Mouse (Mus musculus) embryonic facial prominence, embryonic 14.5 days (tissue): ENCODE results near the gene Afap1l2. TPM values are rescaled to one million over a fixed set of nuclear protein-coding genes. Genes with fewer than 3 reads are reported as not detected.

Experiments
- ATAC-seq: fragments of 200-750 bp; cut with Nextera tagmentation; 2 replicates; pipeline ENCODE4 v1.8.0; 2017; ENCODE audit warnings: low read depth, moderate number of reproducible peaks, moderate TSS enrichment
- DNase-seq: peaks from one replicate; pipeline ENCODE4 v3.0.0-alpha.2; 2015; ENCODE audit warnings: low spot score
- H3K27ac ChIP-seq: fragments of 300-500 bp; sonication (generic); replicated peaks from 2 replicates; pipeline ENCODE4 v1.5.1; 2014; ENCODE audit warnings: low read depth, mild to moderate bottlenecking, low read length, moderate library complexity
- H3K27me3 ChIP-seq: fragments of 300-500 bp; sonication (generic); replicated peaks from 2 replicates; pipeline ENCODE4 v1.6.1; 2014; ENCODE audit warnings: low read length; ENCODE audit not compliant: control insufficient read depth, insufficient read depth
- H3K36me3 ChIP-seq: fragments of 300-500 bp; sonication (generic); 2 replicates; pipeline ENCODE4 v1.6.1; 2014; ENCODE audit warnings: low read length, mixed read lengths; ENCODE audit not compliant: control insufficient read depth, insufficient read depth
- H3K4me1 ChIP-seq: fragments of 300-500 bp; sonication (generic); 2 replicates; pipeline ENCODE4 v1.6.1; 2014; ENCODE audit warnings: antibody characterized with exemption, low read length; ENCODE audit not compliant: control insufficient read depth, insufficient read depth
- H3K4me2 ChIP-seq: fragments of 300-500 bp; sonication (generic); 2 replicates; pipeline ENCODE4 v1.6.1; 2014; ENCODE audit warnings: low read depth, mild to moderate bottlenecking, low read length, moderate library complexity, mixed read lengths
- H3K4me3 ChIP-seq: fragments of 300-500 bp; sonication (generic); 2 replicates; pipeline ENCODE4 v1.5.1; 2014; ENCODE audit warnings: low read depth, mild to moderate bottlenecking, low read length
- H3K9ac ChIP-seq: fragments of 300-500 bp; sonication (generic); 2 replicates; pipeline ENCODE4 v1.6.1; 2014; ENCODE audit warnings: low read depth, mild to moderate bottlenecking, low read length, moderate library complexity, mixed read lengths
- H3K9me3 ChIP-seq: fragments of 300-500 bp; sonication (generic); 2 replicates; pipeline ENCODE4 v1.6.1; 2016; ENCODE audit warnings: low read length; ENCODE audit not compliant: control insufficient read depth
- WGBS: fragments of 180-500 bp; shearing (Covaris S2); extraction: QIAGEN DNeasy Blood & Tissue Kit; methylation state at CpG from one replicate; pipeline ENCODE4 v1.1.7; 2014; 5-methylcytosine and 5-hydroxymethylcytosine counted together
- polyA plus RNA-seq: library from polyadenylated mRNA; unstranded; fragments of >200 nt; fragmentation: Nextera tagmentation; extraction: Ambion mirVana; gene quantifications from 2 replicates; pipeline ENCODE4 v1.2.1, GENCODE M21; 2014

The Afap1l2 gene
- polyA plus RNA-seq, 1 experiment from 2014 or later, result 10.8 TPM

DNA sequence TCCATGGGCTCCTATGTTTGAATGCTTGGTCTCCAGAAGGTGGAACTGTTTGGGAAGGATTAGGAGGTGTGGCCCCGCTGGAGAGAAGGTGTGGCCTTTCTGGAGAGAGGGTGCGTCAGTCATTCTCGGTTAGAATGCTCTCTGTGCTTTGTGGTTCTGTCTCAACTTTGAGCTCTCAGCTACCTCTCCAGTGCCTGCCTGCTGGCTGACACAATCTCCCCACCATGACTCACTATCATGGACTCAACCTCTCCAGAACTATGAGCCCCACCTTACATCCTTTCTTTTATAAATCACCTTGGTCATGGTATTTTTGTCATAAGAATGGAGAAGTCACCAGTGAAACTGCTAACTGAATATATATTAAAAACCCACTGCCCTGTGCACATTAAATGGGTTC lies 93.4 kb downstream of the Afap1l2 start:
- no peak for ATAC-seq
- H3K4me1 ChIP-seq, result no peaks in the 10 kb centered on the region
- H3K27me3 ChIP-seq, result no peaks in the 10 kb centered on the region
- WGBS, result 93% methylated on average over 3 of the region's 3 CpGs
- H3K4me2 ChIP-seq, result no peak overlapping the region
- no peaks in the 10 kb centered on the region for H3K36me3 ChIP-seq
- H3K4me3 ChIP-seq, result no peak overlapping the region
- H3K9me3 ChIP-seq, result no peaks in the 10 kb centered on the region
- H3K9ac ChIP-seq, result no peak overlapping the region
- DNase-seq, result no peak
- no peak overlapping the region for H3K27ac ChIP-seq

GRCm38 (mm10) chr19:56913761-56914160 lies 94.3 kb downstream of the Afap1l2 start:
- ATAC-seq (no peak), DNase-seq (no peak)
- no peak overlapping the region for H3K4me2 ChIP-seq
- no peak overlapping the region for H3K9ac ChIP-seq
- H3K27ac ChIP-seq, result no peak overlapping the region
- H3K4me1 ChIP-seq, result no peaks in the 10 kb centered on the region
- no peaks in the 10 kb centered on the region for H3K36me3 ChIP-seq
- H3K4me3 ChIP-seq, result no peak overlapping the region
- H3K9me3 ChIP-seq, result no peaks in the 10 kb centered on the region
- H3K27me3 ChIP-seq, result no peaks in the 10 kb centered on the region
- WGBS, result 59% methylated on average over 4 of the region's 4 CpGs

- DNase-seq, result no peak
- Histone ChIP-seq H3K9me3 (no peaks in the 10 kb centered on the region), H3K9ac (no peak overlapping the region), H3K27me3 (no peaks in the 10 kb centered on the region), H3K4me3 (no peak overlapping the region), H3K4me2 (no peak overlapping the region), H3K36me3 (no peaks in the 10 kb centered on the region), H3K27ac (no peak overlapping the region), H3K4me1 (peaks cover 8% of the 10 kb centered on the region)
- ATAC-seq, result no peak
- 58% methylated on average over 11 of the region's 11 CpGs for WGBS
These were observed 97.5 kb downstream of the Afap1l2 start for GRCm38 (mm10) chr19:56910561-56910960.

GRCm38 (mm10) chr19:56908472-56909270 lies 99.4 kb downstream of the Afap1l2 start:
- Histone ChIP-seq H3K9ac (no peak overlapping the region), H3K27ac (no peak overlapping the region), H3K4me1 (peaks cover 8% of the 10 kb centered on the region), H3K9me3 (no peaks in the 10 kb centered on the region), H3K4me3 (no peak overlapping the region), H3K4me2 (no peak overlapping the region), H3K36me3 (no peaks in the 10 kb centered on the region), H3K27me3 (no peaks in the 10 kb centered on the region)
- ATAC-seq (peak; percentile 22; the same call in 1 of the 2 replicates), DNase-seq (peak; percentile 75)
- 73% methylated on average over 14 of the region's 17 CpGs for WGBS

GRCm38 (mm10) chr19:56907850-56908249 lies 100.2 kb downstream of the Afap1l2 start:
- Histone ChIP-seq H3K4me3 (no peak overlapping the region), H3K36me3 (no peaks in the 10 kb centered on the region), H3K4me1 (peaks cover 8% of the 10 kb centered on the region), H3K27ac (no peak overlapping the region), H3K9ac (no peak overlapping the region), H3K4me2 (no peak overlapping the region), H3K27me3 (no peaks in the 10 kb centered on the region), H3K9me3 (no peaks in the 10 kb centered on the region)
- ATAC-seq, result no peak
- 30% methylated on average over 3 of the region's 3 CpGs for WGBS
- peak; percentile 60 for DNase-seq

DNA sequence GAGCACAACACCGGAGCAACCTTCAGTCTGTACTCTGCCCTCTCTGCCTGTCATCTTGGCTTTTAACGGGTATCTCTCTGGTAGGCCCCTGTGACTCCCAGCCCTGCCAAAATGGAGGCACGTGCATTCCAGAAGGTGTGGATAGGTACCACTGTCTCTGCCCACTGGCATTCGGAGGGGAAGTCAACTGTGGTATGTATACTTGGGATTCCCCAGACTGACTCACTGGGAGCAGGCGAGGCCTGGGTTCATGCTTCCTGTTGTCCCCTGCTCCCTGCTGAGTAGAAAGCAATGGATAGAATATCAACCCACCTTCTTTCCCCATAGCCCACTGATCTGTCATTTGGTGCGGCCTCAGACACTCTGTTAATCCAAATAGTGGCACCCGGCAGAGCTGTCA lies 102.6 kb downstream of the Afap1l2 start:
- ATAC-seq (no peak), DNase-seq (no peak)
- H3K9ac ChIP-seq, result no peak overlapping the region
- H3K36me3 ChIP-seq, result no peaks in the 10 kb centered on the region
- H3K9me3 ChIP-seq, result no peaks in the 10 kb centered on the region
- H3K4me1 ChIP-seq, result peaks cover 8% of the 10 kb centered on the region
- no peaks in the 10 kb centered on the region for H3K27me3 ChIP-seq
- no peak overlapping the region for H3K4me3 ChIP-seq
- no peak overlapping the region for H3K4me2 ChIP-seq
- H3K27ac ChIP-seq, result no peak overlapping the region
- WGBS, result 90% methylated on average over 7 of the region's 7 CpGs

DNA sequence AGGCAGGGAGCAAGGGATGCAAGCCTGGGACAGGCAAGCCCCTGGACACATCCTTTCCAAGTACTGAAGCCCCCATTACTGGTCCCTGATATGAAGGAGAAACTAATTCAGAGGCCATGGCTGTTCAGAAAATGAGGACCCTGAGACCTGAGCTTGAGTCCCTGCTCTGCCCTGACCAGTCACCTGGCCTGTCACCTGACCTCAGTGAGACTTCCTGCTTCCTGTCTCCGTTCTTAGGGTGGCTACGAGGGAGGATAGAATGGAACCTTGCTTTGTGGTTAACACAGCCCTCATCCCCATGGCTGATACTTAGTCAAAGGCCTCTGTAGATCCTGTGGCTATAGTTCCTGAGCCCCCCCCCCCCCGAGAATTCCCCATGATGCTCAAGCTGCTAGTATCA lies 103.9 kb downstream of the Afap1l2 start:
- ATAC-seq (no peak), DNase-seq (no peak)
- H3K27me3 ChIP-seq, result no peaks in the 10 kb centered on the region
- 75% methylated on average over 3 of the region's 3 CpGs for WGBS
- H3K9me3 ChIP-seq, result no peaks in the 10 kb centered on the region
- no peaks in the 10 kb centered on the region for H3K36me3 ChIP-seq
- H3K4me2 ChIP-seq, result no peak overlapping the region
- no peak overlapping the region for H3K27ac ChIP-seq
- H3K9ac ChIP-seq, result no peak overlapping the region
- peaks cover 8% of the 10 kb centered on the region for H3K4me1 ChIP-seq
- no peak overlapping the region for H3K4me3 ChIP-seq

DNA sequence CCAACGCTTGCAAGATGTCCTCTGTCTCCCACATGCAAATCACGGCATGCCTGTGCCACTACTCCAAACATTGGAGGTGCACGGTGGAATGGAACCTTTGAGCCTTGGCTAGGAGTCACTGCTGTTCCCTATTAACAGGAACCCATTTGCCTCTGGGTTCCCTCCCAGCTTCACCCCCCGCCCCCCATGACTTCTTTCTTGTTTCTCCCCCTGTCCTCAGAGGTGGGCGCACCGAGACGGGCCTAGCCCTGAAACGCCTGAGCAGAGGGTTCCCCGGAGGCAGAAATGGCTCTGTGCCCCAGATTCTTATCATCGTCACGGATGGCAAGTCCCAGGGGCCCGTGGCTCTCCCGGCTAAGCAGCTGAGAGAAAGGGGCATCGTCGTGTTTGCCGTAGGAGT lies 110.4 kb downstream of the Afap1l2 start:
- no peaks in the 10 kb centered on the region for H3K4me1 ChIP-seq
- WGBS, result 69% methylated on average over 16 of the region's 16 CpGs
- DNase-seq, result no peak
- no peak overlapping the region for H3K9ac ChIP-seq
- H3K9me3 ChIP-seq, result no peaks in the 10 kb centered on the region
- no peak overlapping the region for H3K27ac ChIP-seq
- no peak overlapping the region for H3K4me2 ChIP-seq
- no peaks in the 10 kb centered on the region for H3K27me3 ChIP-seq
- H3K4me3 ChIP-seq, result no peak overlapping the region
- no peak for ATAC-seq
- H3K36me3 ChIP-seq, result no peaks in the 10 kb centered on the region

DNA sequence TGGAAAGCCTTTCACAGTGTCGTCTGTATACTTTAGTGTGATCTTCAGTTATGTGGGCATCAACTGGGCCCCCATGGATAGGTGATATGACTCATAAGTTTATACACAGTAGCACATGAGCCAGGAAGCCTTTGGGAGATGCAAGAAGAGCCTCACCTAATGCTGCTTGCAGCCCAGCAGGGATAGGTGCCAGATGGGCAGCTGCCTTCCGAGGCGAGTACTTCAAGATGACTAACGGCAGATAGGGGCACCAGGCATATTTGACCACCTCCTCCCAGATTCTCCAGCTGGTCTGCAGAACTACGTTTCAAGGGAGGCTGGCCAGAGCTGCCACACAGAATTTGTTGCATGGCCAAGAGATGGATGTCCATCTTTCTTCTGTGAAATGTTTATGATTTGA lies 114.7 kb downstream of the Afap1l2 start:
- H3K4me2 ChIP-seq, result no peak overlapping the region

More for the DNA sequence above, 114.7 kb downstream of the Afap1l2 start:
- no peaks in the 10 kb centered on the region for H3K9me3 ChIP-seq
- WGBS, result 85% methylated on average over 5 of the region's 5 CpGs
- ATAC-seq, result no peak
- no peak for DNase-seq
- no peak overlapping the region for H3K4me3 ChIP-seq
- H3K27ac ChIP-seq, result no peak overlapping the region
- no peaks in the 10 kb centered on the region for H3K27me3 ChIP-seq
- H3K36me3 ChIP-seq, result no peaks in the 10 kb centered on the region
- H3K4me1 ChIP-seq, result no peaks in the 10 kb centered on the region; the same call in none of the 2 replicates
- no peak overlapping the region for H3K9ac ChIP-seq
